Mouse (Mus musculus): ENCODE results near the gene Cyfip2. TPM values are rescaled to one million over a fixed set of nuclear protein-coding genes. Genes with fewer than 3 reads are reported as not detected.

Gene Cyfip2
- polyA plus RNA-seq, 1 experiment from 2014 or later, result 4.9 TPM

- no peak overlapping the region for H3K4me3 ChIP-seq
- no peak overlapping the region for H3K9ac ChIP-seq
- H3K27me3 ChIP-seq (replicated peaks), result peaks cover 10% of the 10 kb centered on the region
- no peak overlapping the region for H3K4me2 ChIP-seq
- H3K9me3 ChIP-seq (replicated peaks), result no peaks in the 10 kb centered on the region
- no peak for ATAC-seq
- H3K36me3 ChIP-seq, result no peaks in the 10 kb centered on the region
- no peak overlapping the region for H3K27ac ChIP-seq
- peaks cover 5% of the 10 kb centered on the region for H3K4me1 ChIP-seq
- 57% methylated on average over 9 of the region's 9 CpGs for WGBS (ENCODE audit: insufficient replicate concordance)
These were observed 6.7 kb downstream of the Cyfip2 start for GRCm38 (mm10) chr11:46305881-46306520.

- Histone ChIP-seq H3K9me3 (replicated peaks) (no peaks in the 10 kb centered on the region), H3K9ac (no peak overlapping the region), H3K27me3 (replicated peaks) (peaks cover under 1% of the 10 kb centered on the region; the same call in 1 of the 2 replicates), H3K4me3 (no peak overlapping the region), H3K4me2 (no peak overlapping the region), H3K4me1 (no peaks in the 10 kb centered on the region), H3K27ac (no peak overlapping the region), H3K36me3 (no peaks in the 10 kb centered on the region)
- ATAC-seq, result no peak
- 77% methylated on average over 9 of the region's 9 CpGs for WGBS (ENCODE audit: insufficient replicate concordance)
These were observed 7.6 kb downstream of the Cyfip2 start for GRCm38 (mm10) chr11:46304864-46305710.

- no peak overlapping the region for H3K4me2 ChIP-seq
- H3K4me1 ChIP-seq, result peaks cover 4% of the 10 kb centered on the region; the same call in 1 of the 2 replicates
- no peaks in the 10 kb centered on the region for H3K27me3 ChIP-seq (replicated peaks)
- ATAC-seq, result no peak
- no peak overlapping the region for H3K27ac ChIP-seq
- no peak overlapping the region for H3K9ac ChIP-seq
- H3K9me3 ChIP-seq (replicated peaks), result no peaks in the 10 kb centered on the region
- no peaks in the 10 kb centered on the region for H3K36me3 ChIP-seq
- 64% methylated on average over 10 of the region's 10 CpGs for WGBS (ENCODE audit: insufficient replicate concordance)
- no peak overlapping the region for H3K4me3 ChIP-seq
These were observed 8.6 kb downstream of the Cyfip2 start for GRCm38 (mm10) chr11:46304093-46304492.

GRCm38 (mm10) chr11:46302471-46302870, 10.2 kb downstream of the Cyfip2 start:
- Histone ChIP-seq H3K27me3 (replicated peaks) (no peaks in the 10 kb centered on the region), H3K4me2 (no peak overlapping the region), H3K27ac (no peak overlapping the region), H3K4me3 (no peak overlapping the region), H3K9me3 (replicated peaks) (no peaks in the 10 kb centered on the region), H3K36me3 (no peaks in the 10 kb centered on the region), H3K4me1 (peaks cover 14% of the 10 kb centered on the region; the same call in 1 of the 2 replicates), H3K9ac (no peak overlapping the region)
- no peak for ATAC-seq
- 72% methylated on average over 9 of the region's 9 CpGs for WGBS (ENCODE audit: insufficient replicate concordance)

GRCm38 (mm10) chr11:46301579-46302248, 10.9 kb downstream of the Cyfip2 start:
- Histone ChIP-seq H3K9ac (no peak overlapping the region), H3K4me2 (no peak overlapping the region), H3K36me3 (no peaks in the 10 kb centered on the region), H3K9me3 (replicated peaks) (no peaks in the 10 kb centered on the region), H3K4me3 (no peak overlapping the region), H3K27ac (no peak overlapping the region), H3K4me1 (peaks cover 14% of the 10 kb centered on the region; the same call in 1 of the 2 replicates), H3K27me3 (replicated peaks) (no peaks in the 10 kb centered on the region)
- no peak for ATAC-seq
- WGBS (ENCODE audit: insufficient replicate concordance), result 81% methylated on average over 23 of the region's 23 CpGs

- Histone ChIP-seq H3K4me3 (no peak overlapping the region), H3K9ac (no peak overlapping the region), H3K4me1 (peaks cover 14% of the 10 kb centered on the region; the same call in 1 of the 2 replicates), H3K4me2 (no peak overlapping the region), H3K27ac (no peak overlapping the region), H3K36me3 (no peaks in the 10 kb centered on the region), H3K9me3 (replicated peaks) (no peaks in the 10 kb centered on the region), H3K27me3 (replicated peaks) (no peaks in the 10 kb centered on the region)
- WGBS (ENCODE audit: insufficient replicate concordance), result 42% methylated on average over 6 of the region's 6 CpGs
- ATAC-seq, result no peak
These were observed 12.8 kb downstream of the Cyfip2 start for GRCm38 (mm10) chr11:46299901-46300300.

GRCm38 (mm10) chr11:46298889-46299785, 13.5 kb downstream of the Cyfip2 start:
- Histone ChIP-seq H3K4me1 (peaks cover 14% of the 10 kb centered on the region; the same call in 1 of the 2 replicates), H3K27ac (no peak overlapping the region), H3K4me2 (no peak overlapping the region), H3K4me3 (no peak overlapping the region), H3K27me3 (replicated peaks) (no peaks in the 10 kb centered on the region), H3K9me3 (replicated peaks) (no peaks in the 10 kb centered on the region), H3K9ac (no peak overlapping the region), H3K36me3 (no peaks in the 10 kb centered on the region)
- 56% methylated on average over 13 of the region's 13 CpGs for WGBS (ENCODE audit: insufficient replicate concordance)
- ATAC-seq, result no peak

GRCm38 (mm10) chr11:46294390-46294789, 18.3 kb downstream of the Cyfip2 start:
- no peak for ATAC-seq
- WGBS (ENCODE audit: insufficient replicate concordance), result 78% methylated on average over 11 of the region's 11 CpGs
- peaks cover 13% of the 10 kb centered on the region; the same call in 1 of the 2 replicates for H3K4me1 ChIP-seq

GRCm38 (mm10) chr11:46293491-46293890, 19.2 kb downstream of the Cyfip2 start:
- no peak overlapping the region for H3K4me3 ChIP-seq
- no peaks in the 10 kb centered on the region for H3K27me3 ChIP-seq (replicated peaks)
- no peaks in the 10 kb centered on the region for H3K9me3 ChIP-seq (replicated peaks)
- no peak overlapping the region for H3K27ac ChIP-seq
- H3K9ac ChIP-seq, result no peak overlapping the region
- ATAC-seq, result no peak
- 69% methylated on average over 5 of the region's 5 CpGs for WGBS (ENCODE audit: insufficient replicate concordance)
- no peaks in the 10 kb centered on the region for H3K36me3 ChIP-seq
- 0 out of 2 replicates have a peak, but pooled peaks cover 5% of the 10 kb centered on the region for H3K4me1 ChIP-seq
- no peak overlapping the region for H3K4me2 ChIP-seq

More at GRCm38 (mm10) chr11:46294390-46294789, 18.3 kb downstream of the Cyfip2 start:
- H3K27ac ChIP-seq, result no peak overlapping the region
- no peaks in the 10 kb centered on the region for H3K27me3 ChIP-seq (replicated peaks)
- H3K9ac ChIP-seq, result no peak overlapping the region
- no peaks in the 10 kb centered on the region for H3K9me3 ChIP-seq (replicated peaks)
- no peak overlapping the region for H3K4me2 ChIP-seq
- no peak overlapping the region for H3K4me3 ChIP-seq
- no peaks in the 10 kb centered on the region for H3K36me3 ChIP-seq

- no peak overlapping the region for H3K4me3 ChIP-seq
- ATAC-seq, result 0 out of 2 replicates have a peak, but pooled peaks have one; percentile 4
- H3K36me3 ChIP-seq, result no peaks in the 10 kb centered on the region
- H3K27ac ChIP-seq, result no peak overlapping the region
- WGBS (ENCODE audit: insufficient replicate concordance), result 61% methylated on average over 10 of the region's 10 CpGs
- H3K4me1 ChIP-seq, result 0 out of 2 replicates have a peak, but pooled peaks cover 3% of the 10 kb centered on the region
- no peaks in the 10 kb centered on the region for H3K27me3 ChIP-seq (replicated peaks)
- no peaks in the 10 kb centered on the region for H3K9me3 ChIP-seq (replicated peaks)
- no peak overlapping the region for H3K9ac ChIP-seq
- no peak overlapping the region for H3K4me2 ChIP-seq
These were observed 21.7 kb downstream of the Cyfip2 start for GRCm38 (mm10) chr11:46290988-46291405.

- no peak for ATAC-seq
- Histone ChIP-seq H3K36me3 (no peaks in the 10 kb centered on the region), H3K9ac (no peak overlapping the region)
These were observed 23.1 kb downstream of the Cyfip2 start for GRCm38 (mm10) chr11:46289561-46289960.

More at GRCm38 (mm10) chr11:46289561-46289960, 23.1 kb downstream of the Cyfip2 start:
- no peak overlapping the region for H3K27ac ChIP-seq
- no peak overlapping the region for H3K4me2 ChIP-seq
- H3K4me3 ChIP-seq, result no peak overlapping the region
- H3K9me3 ChIP-seq (replicated peaks), result no peaks in the 10 kb centered on the region
- H3K4me1 ChIP-seq, result 0 out of 2 replicates have a peak, but pooled peaks cover 3% of the 10 kb centered on the region
- 73% methylated on average over 9 of the region's 9 CpGs for WGBS (ENCODE audit: insufficient replicate concordance)
- no peaks in the 10 kb centered on the region for H3K27me3 ChIP-seq (replicated peaks)
